Mouse (Mus musculus): ENCODE measurements around the gene Neu1.

DNA sequence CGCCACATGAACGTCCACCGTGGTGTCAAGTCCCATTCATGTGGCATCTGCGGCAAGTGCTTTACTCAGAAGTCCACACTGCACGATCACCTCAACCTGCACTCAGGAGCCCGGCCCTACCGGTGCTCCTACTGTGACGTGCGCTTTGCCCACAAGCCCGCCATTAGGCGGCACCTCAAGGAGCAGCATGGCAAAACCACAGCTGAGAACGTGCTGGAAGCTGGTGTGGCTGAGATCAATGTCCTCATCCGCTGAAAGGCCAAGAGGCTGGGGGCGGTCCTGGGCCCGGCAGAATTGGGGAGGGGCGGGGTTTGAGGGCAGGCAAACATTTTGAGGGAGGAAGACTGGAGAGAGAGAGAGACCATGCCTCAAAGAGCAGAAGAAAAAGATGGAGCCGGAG lies 34.7 kb upstream of the Neu1 start:
- TF ChIP-seq CTCF (IDR thresholded peaks at IDR 0.05; ENCODE audit: low read depth) (no peak), EP300 (optimal IDR thresholded peaks at IDR 0.05) (no peak)
